8 mouse cellular contexts compared by ENCODE assay signal in the genomic region with DNA sequence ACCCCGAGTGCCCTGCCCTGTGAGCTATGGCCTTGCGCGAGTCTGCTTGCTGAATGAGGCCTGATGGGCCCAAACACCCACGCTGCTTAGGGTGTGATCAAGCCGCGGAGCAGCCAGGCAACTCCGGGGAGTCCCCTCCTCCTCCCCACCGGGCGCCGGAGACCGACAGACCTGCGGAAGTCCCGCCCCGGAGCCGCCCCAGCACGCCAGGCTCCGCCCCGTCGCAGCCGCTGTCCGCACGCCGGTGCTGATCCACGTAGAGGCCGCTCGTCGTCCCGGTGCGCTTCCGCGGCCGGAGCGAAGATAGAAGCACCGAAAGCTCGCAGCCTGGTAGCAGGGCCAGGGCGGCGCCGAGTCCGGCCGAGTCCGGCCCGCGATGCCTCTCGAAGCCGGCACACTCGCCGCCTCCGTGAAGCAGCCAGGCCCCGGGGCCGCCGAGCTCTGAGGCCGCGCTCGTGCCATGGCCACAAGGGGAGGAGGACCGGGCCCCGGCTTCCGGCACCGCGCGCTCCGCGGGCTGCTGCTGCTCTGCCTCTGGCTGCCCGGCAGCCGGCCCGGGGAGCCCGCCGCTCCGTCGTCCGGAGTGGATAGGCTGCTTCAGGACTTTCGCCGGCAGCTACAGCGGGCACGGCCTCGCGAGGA. TPM values are rescaled to one million over a fixed set of nuclear protein-coding genes. Genes with fewer than 3 reads are reported as not detected.
DNase-seq lines count a peak whose midpoint lies in the region; ATAC-seq lines count a peak whose summit lies in the region.

A gene (plus strand): TSS at position 209 of the 642 bp plus-strand sequence.

- peak; percentile 90 for DNase-seq in T-cell, adult 2 months (ENCODE audit: low spot score)
- DNase-seq in cerebellum, postnatal 36 days, result peak; percentile 86 to 90
- DNase-seq in frontal cortex, postnatal 36 days (ENCODE audit: low spot score in 2 of 2), result peak; percentile 86 to 88
- peak; percentile 86 to 91 for DNase-seq in left cerebral cortex, adult 18-20 months (ENCODE audit: low spot score in 2 of 2)
- DNase-seq in right cerebral cortex, adult 18-20 months, result peak; percentile 91
- DNase-seq in urinary bladder, postnatal 10 days (ENCODE audit: low spot score), result peak; percentile 63

- no peaks in the 10 kb centered on the region for H3K9me3 ChIP-seq in hindbrain, embryonic 15.5 days

- H3K27me3 ChIP-seq in hindbrain, embryonic 15.5 days, result no peaks in the 10 kb centered on the region

- peak within 1 kb of the TSS; percentile 75 for H3K9ac ChIP-seq in hindbrain, embryonic 15.5 days

- peaks cover 28% of the 10 kb centered on the region for H3K4me1 ChIP-seq in hindbrain, embryonic 15.5 days (replicated peaks)

- peak; percentile 96 for ATAC-seq in hindbrain, embryonic 15.5 days (ENCODE audit: low FRiP score, low read depth)

- H3K27ac ChIP-seq in hindbrain, embryonic 15.5 days (replicated peaks), result peak within 1 kb of the TSS; percentile 89
- peak within 1 kb of the TSS; percentile 28; the same call in 1 of the 2 replicates for H3K27ac ChIP-seq in macrophage

- WGBS in hindbrain, embryonic 15.5 days, result under 1% methylated on average over 71 of the region's 76 CpGs
- under 1% methylated on average over 72 of the region's 76 CpGs for WGBS in macrophage (ENCODE audit: missing documents)

- no peaks in the 10 kb centered on the region for H3K36me3 ChIP-seq in hindbrain, embryonic 15.5 days
- H3K36me3 ChIP-seq in macrophage (ENCODE audit: inconsistent target), result no peaks in the 10 kb centered on the region

- H3K4me2 ChIP-seq in hindbrain, embryonic 15.5 days, result peak within 1 kb of the TSS; percentile 86

- no peaks in the 10 kb centered on the region for H3K79me2 ChIP-seq in macrophage (ENCODE audit: inconsistent target)

- H3K4me3 ChIP-seq in hindbrain, embryonic 15.5 days, result peak within 1 kb of the TSS; percentile 81
- H3K4me3 ChIP-seq in macrophage (ENCODE audit: inconsistent target), result peak within 1 kb of the TSS; percentile 61

RNA-seq across cellular contexts. Expression of the gene that starts here (rescaled TPM):
- polyA plus RNA-seq in hindbrain, embryonic 15.5 days (2015; fragmentation: Nextera tagmentation; extraction: Ambion mirVana), result 42.9 and 48.5 TPM in 2 replicates
- 100 to 1,000 TPM; 154 to 165 TPM for total RNA-seq in left cerebral cortex, adult 18-20 months (2021)
- 10 to 100 TPM in 2 of 26 experiments, 1 to 10 TPM in 21, under 1 TPM in 3; 0.43 to 12.1 (median 3.6) TPM for total RNA-seq in macrophage (2018; cell fraction: chromatin; rRNA removed)
- 10 to 100 TPM in 22 of 26 experiments, 1 to 10 TPM in 4; 8.8 to 19.6 (median 13.2) TPM for total RNA-seq in macrophage (2018; cell fraction: cytosol; rRNA removed)
- 10 to 100 TPM in 17 of 26 experiments, 1 to 10 TPM in 9; 4.4 to 23.6 (median 11.6) TPM for total RNA-seq in macrophage (2018; cell fraction: nucleus; rRNA removed)
- polyA plus RNA-seq in macrophage (2018), result 8.9 to 12.3 TPM (median 11.3 TPM) in 3 replicates

Comparison
In these comparisons a context has a peak if more than half of its experiments do, and no peak if none do; other contexts are left out.
1. Peak in every context shown above with its lines: DNase-seq, ATAC-seq, H3K4me3 ChIP-seq and H3K27ac ChIP-seq.